Mouse (Mus musculus) heart, postnatal 0 days (tissue): Measurements from ENCODE around the gene Ckmt2.

ENCODE experiments used
- CTCF ChIP-seq: IDR thresholded peaks from 2 replicates; pipeline ENCODE4 v1.5.1; 2016; ENCODE audit warnings: antibody characterized with exemption, control low read depth, low read depth
- EP300 ChIP-seq: IDR thresholded peaks from 2 replicates; pipeline ENCODE4 v1.6.1; 2016; ENCODE audit warnings: antibody characterized with exemption, low read depth

GRCm38 (mm10) chr13:91814670-91815069 is 62.0 kb downstream of the Ckmt2 start:
- TF ChIP-seq CTCF: no peak
- no peak for TF ChIP-seq EP300
